In the genomic region with DNA sequence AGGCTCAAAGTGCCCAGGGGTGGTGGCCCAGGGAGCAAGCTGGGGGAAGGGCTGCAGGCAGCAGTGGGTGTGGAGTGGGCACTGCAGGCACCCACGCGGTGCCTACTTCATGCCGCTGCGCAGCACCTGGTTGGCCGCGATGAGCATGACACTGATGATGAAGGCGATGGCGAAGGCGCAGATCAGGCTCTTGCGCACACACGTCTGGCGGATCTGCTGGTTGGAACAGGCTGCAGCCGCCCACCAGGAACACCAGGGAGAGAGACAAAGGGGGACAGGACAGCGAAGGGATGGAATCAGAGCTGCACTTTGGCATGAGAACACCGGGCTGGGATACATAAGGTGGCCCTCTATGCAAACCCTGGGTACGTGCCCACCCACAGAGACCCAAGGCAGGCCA, we compare ENCODE assay signal across 28 mouse cellular contexts. TPM values are rescaled to one million over a fixed set of nuclear protein-coding genes. Genes with fewer than 3 reads are reported as not detected.
DNase-seq lines count a peak whose midpoint lies in the region; TF ChIP-seq lines count a peak whose summit lies in the region.
"Had no signal": no experiment of that assay in that cellular context is flagged by ENCODE, and none has a peak within 500 bp of the region (broad histone marks: within the 10 kb centered on the region; RNA-seq: fewer than 3 reads in every experiment).

No protein-coding gene starts in this region.

- TF ChIP-seq POLR2A in ES-Bruce4 (IDR thresholded peaks at IDR 0.05; ENCODE audit: insufficient read depth, low read length) = no peak

- H3K27me3 ChIP-seq in ES-Bruce4 (ENCODE audit: control insufficient read depth, insufficient read depth, low read length, poor library complexity, severe bottlenecking) = no peaks in the 10 kb centered on the region
- H3K27me3 ChIP-seq in midbrain, embryonic 10.5 days (ENCODE audit: low read depth, poor library complexity, severe bottlenecking) = peaks cover 39% of the 10 kb centered on the region
- H3K27me3 ChIP-seq: CH12.LX had no signal

- H3K36me3 ChIP-seq in ES-Bruce4 (ENCODE audit: control insufficient read depth, insufficient read depth, low read length, poor library complexity, severe bottlenecking) = no peaks in the 10 kb centered on the region
- H3K36me3 ChIP-seq in midbrain, embryonic 10.5 days = peaks cover 12% of the 10 kb centered on the region; the same call in 1 of the 2 replicates
- H3K36me3 ChIP-seq: embryonic facial prominence, embryonic 15.5 days; forebrain, embryonic 15.5 days; heart, embryonic 15.5 days had no signal

- TF ChIP-seq EP300 in ES-Bruce4 (IDR thresholded peaks at IDR 0.05; ENCODE audit: insufficient read depth, low read depth, low read length) = no peak

- DNase-seq in heart, adult 11 months = peak; percentile 83
- no peak for DNase-seq in heart, postnatal 4 days
- DNase-seq in layer of hippocampus, adult 9-11 months = peak; percentile 64
- no peak for DNase-seq in layer of hippocampus, adult 9-10 months (ENCODE audit: low spot score)
- DNase-seq in brain, adult 2 months (ENCODE audit: low read depth, low spot score) = peak; percentile 38
- no peak for DNase-seq in ovary, postnatal 36 days (ENCODE audit: low spot score)
- DNase-seq in midbrain, embryonic 10.5 days (ENCODE audit: low spot score) = no peak
- DNase-seq: adrenal gland, adult 2 months; adrenal gland, postnatal 14 days; B cell, adult 2 months; cerebellum, adult 18-20 months; cerebellum, adult 9-10 months; cerebellum, postnatal 14 days; gastrocnemius, adult 2 months; gastrocnemius, postnatal 14 days; heart, adult 18-20 months; heart, postnatal 10 days; heart, postnatal 36 days had no signal

- no peaks in the 10 kb centered on the region for H3K9me3 ChIP-seq in ES-Bruce4 (replicated peaks; ENCODE audit: control insufficient read depth, insufficient read depth, low read length, poor library complexity, severe bottlenecking)
- H3K9me3 ChIP-seq in midbrain, embryonic 10.5 days (replicated peaks) = no peaks in the 10 kb centered on the region
- H3K9me3 ChIP-seq: embryonic facial prominence, embryonic 12.5 days; embryonic facial prominence, embryonic 15.5 days; forebrain, embryonic 15.5 days; G1E; heart, embryonic 12.5 days; heart, embryonic 15.5 days had no signal

- TF ChIP-seq CTCF in ES-Bruce4 (IDR thresholded peaks at IDR 0.05; ENCODE audit: low read depth, low read length) = no peak

- peaks cover 2% of the 10 kb centered on the region for H3K4me1 ChIP-seq in ES-Bruce4 (ENCODE audit: control insufficient read depth, insufficient read depth, low read length)
- H3K4me1 ChIP-seq in midbrain, embryonic 10.5 days = peaks cover 25% of the 10 kb centered on the region
- H3K4me1 ChIP-seq: embryonic facial prominence, embryonic 12.5 days; embryonic facial prominence, embryonic 15.5 days; heart, embryonic 15.5 days had no signal

- no peak overlapping the region for H3K27ac ChIP-seq in ES-Bruce4 (ENCODE audit: insufficient read depth, low read length)
- H3K27ac ChIP-seq in midbrain, embryonic 10.5 days (replicated peaks) = no peak overlapping the region
- H3K27ac ChIP-seq: embryonic facial prominence, embryonic 12.5 days; embryonic facial prominence, embryonic 15.5 days; forebrain, embryonic 15.5 days; gastrocnemius, adult 2 months; heart, embryonic 15.5 days; hindbrain, embryonic 14.5 days; hindbrain, postnatal 0 days had no signal

- peak overlapping the region; percentile 24; the same call in 1 of the 2 replicates for H3K4me3 ChIP-seq in ES-Bruce4 (ENCODE audit: low read depth, low read length)
- no peak overlapping the region for H3K4me3 ChIP-seq in midbrain, embryonic 10.5 days
- H3K4me3 ChIP-seq: embryonic facial prominence, embryonic 12.5 days; embryonic facial prominence, embryonic 15.5 days; forebrain, embryonic 15.5 days; gastrocnemius, adult 2 months; heart, embryonic 12.5 days; heart, embryonic 15.5 days had no signal

- 92% methylated on average over 16 of the region's 16 CpGs for WGBS in midbrain, embryonic 10.5 days

- H3K9ac ChIP-seq in ES-Bruce4 (ENCODE audit: low read depth, poor library complexity, severe bottlenecking) = no peak overlapping the region
- H3K9ac ChIP-seq: embryonic facial prominence, embryonic 12.5 days; embryonic facial prominence, embryonic 15.5 days; forebrain, embryonic 15.5 days; heart, embryonic 12.5 days; heart, embryonic 15.5 days; hindbrain, embryonic 14.5 days had no signal

RNA-seq across cellular contexts. Expression of gene Cabp7, which starts 7.9 kb away (rescaled TPM):
- not detected for total RNA-seq in heart, postnatal 4 days (2021)
- polyA plus RNA-seq in ES-Bruce4 (2011; ENCODE audit: insufficient read depth, insufficient read length, low read depth, missing spikeins) = 3.1 and 3.5 TPM in 2 replicates
- 0.11 and 0.22 TPM in 2 replicates for polyA plus RNA-seq in midbrain, embryonic 10.5 days (2016; fragmentation: Nextera tagmentation; extraction: Ambion mirVana)
- total RNA-seq: G1E; heart, adult 18-20 months; heart, postnatal 10 days; heart, postnatal 36 days had no signal
- polyA plus RNA-seq: G1E had no signal

RNA-seq across cellular contexts. Expression of gene Zmat5, which starts 34.2 kb away (rescaled TPM):
- total RNA-seq in heart, postnatal 4 days (2021) = 10 to 100 TPM; 22.1 to 23.4 TPM
- 15.3 and 19.3 TPM in 2 replicates for polyA plus RNA-seq in ES-Bruce4 (2011; ENCODE audit: insufficient read depth, insufficient read length, low read depth, missing spikeins)
- 83.9 and 86.7 TPM in 2 replicates for polyA plus RNA-seq in midbrain, embryonic 10.5 days (2016; fragmentation: Nextera tagmentation; extraction: Ambion mirVana)

RNA-seq across cellular contexts. Expression of gene Uqcr10, which starts 34.6 kb away (rescaled TPM):
- total RNA-seq in heart, postnatal 4 days (2021) = 1,000 to 10,000 TPM; 1,138 to 1,323 TPM
- polyA plus RNA-seq in ES-Bruce4 (2011; ENCODE audit: insufficient read depth, insufficient read length, low read depth, missing spikeins) = 245 and 325 TPM in 2 replicates
- 639 and 680 TPM in 2 replicates for polyA plus RNA-seq in midbrain, embryonic 10.5 days (2016; fragmentation: Nextera tagmentation; extraction: Ambion mirVana)

Comparison
In these comparisons a context has a peak if more than half of its experiments do, and no peak if none do; other contexts are left out.
1. DNase-seq: peak in heart, adult 11 months (single experiment), layer of hippocampus, adult 9-11 months (single experiment) and brain, adult 2 months (single experiment); none in heart, postnatal 4 days (single experiment), layer of hippocampus, adult 9-10 months (single experiment), ovary, postnatal 36 days (single experiment) and midbrain, embryonic 10.5 days (single experiment).